Mouse (Mus musculus) midbrain, embryonic 10.5 days (tissue): ENCODE data around the gene Rer1. TPM values are rescaled to one million over a fixed set of nuclear protein-coding genes. Genes with fewer than 3 reads are reported as not detected.

ENCODE experiments used
- DNase-seq: peaks from one replicate; pipeline ENCODE4 v3.0.0-alpha.2; 2017; ENCODE audit warnings: low spot score
- H3K27ac ChIP-seq: fragments of 300-500 bp; sonication (generic); replicated peaks from 2 replicates; pipeline ENCODE4 v1.5.1; 2016; ENCODE audit warnings: mild to moderate bottlenecking
- H3K27me3 ChIP-seq: fragments of 300-500 bp; sonication (generic); 2 replicates; pipeline ENCODE4 v1.6.1; 2016; ENCODE audit warnings: low read depth, mild to moderate bottlenecking; ENCODE audit not compliant: poor library complexity, severe bottlenecking
- H3K36me3 ChIP-seq: fragments of 300-500 bp; sonication (generic); 2 replicates; pipeline ENCODE4 v1.6.1; 2016; ENCODE audit warnings: mild to moderate bottlenecking, moderate library complexity
- H3K4me1 ChIP-seq: fragments of 300-500 bp; sonication (generic); 2 replicates; pipeline ENCODE4 v1.6.1; 2016
- H3K4me3 ChIP-seq: fragments of 300-500 bp; sonication (generic); 2 replicates; pipeline ENCODE4 v1.5.1; 2016; ENCODE audit warnings: mild to moderate bottlenecking, moderate library complexity
- H3K9me3 ChIP-seq: fragments of 300-500 bp; sonication (generic); replicated peaks from 2 replicates; pipeline ENCODE4 v1.6.1; 2016; ENCODE audit warnings: mild to moderate bottlenecking
- WGBS: fragments of 180-500 bp; shearing (Covaris S2); methylation state at CpG from one replicate; pipeline ENCODE4 v1.1.7; 2016; 5-methylcytosine and 5-hydroxymethylcytosine counted together
- polyA plus RNA-seq: library from polyadenylated mRNA; unstranded; fragments of >200 nt; fragmentation: Nextera tagmentation; extraction: Ambion mirVana; gene quantifications from 2 replicates; pipeline ENCODE4 v1.2.1, GENCODE M21; 2016

The Rer1 gene
- polyA plus RNA-seq, 1 experiment from 2014 or later = 147 TPM

DNA sequence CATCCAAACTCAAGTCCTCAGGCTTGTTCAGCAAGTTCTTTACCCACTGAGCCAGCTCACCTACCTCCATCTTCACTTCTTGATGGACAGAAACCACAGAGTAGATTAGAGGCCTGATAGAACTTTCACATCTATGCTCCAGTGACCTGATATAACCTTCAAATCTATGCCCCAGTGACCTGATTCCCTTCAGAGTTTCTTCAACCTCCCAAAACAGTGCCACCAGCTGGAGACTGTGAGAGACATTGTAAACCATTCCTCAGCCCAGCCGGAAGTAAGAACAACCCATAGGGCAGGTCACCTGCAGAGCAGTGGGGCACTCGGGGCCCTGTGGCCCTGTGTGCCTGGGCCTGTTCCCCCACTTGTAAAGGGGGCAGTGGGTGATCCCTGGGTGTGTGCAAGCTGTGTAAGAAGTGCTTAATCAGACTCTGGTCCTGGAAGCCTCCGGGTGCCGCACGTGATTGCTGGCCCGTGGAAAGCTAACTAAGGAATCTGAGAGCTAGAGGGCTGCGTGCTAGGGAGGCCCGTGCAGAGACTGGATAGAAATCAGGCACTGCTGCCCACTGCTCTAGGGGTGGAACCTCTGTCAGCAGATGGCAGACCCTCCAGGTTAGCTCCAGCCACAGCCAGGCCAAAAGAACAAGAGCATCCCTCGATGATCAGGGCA, 37.8 kb upstream of the Rer1 start:
- 79% methylated on average over 9 of the region's 9 CpGs for WGBS

DNA sequence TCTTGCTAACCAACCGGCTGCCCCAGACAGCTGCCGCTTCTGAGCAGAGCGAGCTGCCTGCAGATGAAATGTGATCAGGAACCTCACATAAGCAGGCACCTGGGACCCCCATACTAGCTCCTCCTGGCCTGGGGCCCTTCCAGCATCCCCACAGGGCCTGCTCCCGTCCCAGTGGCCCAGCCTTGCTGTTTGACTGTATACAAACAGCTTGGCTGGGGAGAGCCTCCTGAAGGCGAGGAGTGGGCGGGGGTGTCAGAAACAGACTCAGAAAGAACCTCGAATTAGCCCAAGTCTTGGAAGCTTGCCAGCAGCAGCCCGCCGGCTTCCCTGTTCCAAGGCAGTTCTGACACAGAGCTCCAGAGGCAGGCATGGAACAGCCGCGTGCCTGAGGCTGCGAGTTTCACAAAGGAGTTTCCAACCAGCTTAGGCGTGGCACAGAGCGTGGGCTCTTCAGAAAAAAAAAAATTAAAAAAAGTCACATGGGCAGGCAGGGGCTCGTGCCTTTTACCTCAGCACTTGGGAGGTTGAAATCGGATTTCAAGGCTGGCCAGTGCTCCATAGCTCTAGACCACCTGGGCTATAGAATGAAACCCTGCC, 36.4 kb upstream of the Rer1 start:
- H3K27ac ChIP-seq = peak overlapping the region; percentile 64
- no peaks in the 10 kb centered on the region for H3K27me3 ChIP-seq
- no peaks in the 10 kb centered on the region for H3K9me3 ChIP-seq
- no peak for DNase-seq
- WGBS = 70% methylated on average over 16 of the region's 16 CpGs
- no peaks in the 10 kb centered on the region for H3K36me3 ChIP-seq
- no peak overlapping the region for H3K4me3 ChIP-seq
- H3K4me1 ChIP-seq = peaks cover 59% of the 10 kb centered on the region

More for the DNA sequence above, 37.8 kb upstream of the Rer1 start:
- no peaks in the 10 kb centered on the region for H3K36me3 ChIP-seq
- H3K27me3 ChIP-seq = no peaks in the 10 kb centered on the region
- H3K4me1 ChIP-seq = peaks cover 52% of the 10 kb centered on the region
- H3K4me3 ChIP-seq = no peak overlapping the region
- peak overlapping the region; percentile 55; the same call in 1 of the 2 replicates for H3K27ac ChIP-seq
- DNase-seq = no peak
- H3K9me3 ChIP-seq = no peaks in the 10 kb centered on the region

DNA sequence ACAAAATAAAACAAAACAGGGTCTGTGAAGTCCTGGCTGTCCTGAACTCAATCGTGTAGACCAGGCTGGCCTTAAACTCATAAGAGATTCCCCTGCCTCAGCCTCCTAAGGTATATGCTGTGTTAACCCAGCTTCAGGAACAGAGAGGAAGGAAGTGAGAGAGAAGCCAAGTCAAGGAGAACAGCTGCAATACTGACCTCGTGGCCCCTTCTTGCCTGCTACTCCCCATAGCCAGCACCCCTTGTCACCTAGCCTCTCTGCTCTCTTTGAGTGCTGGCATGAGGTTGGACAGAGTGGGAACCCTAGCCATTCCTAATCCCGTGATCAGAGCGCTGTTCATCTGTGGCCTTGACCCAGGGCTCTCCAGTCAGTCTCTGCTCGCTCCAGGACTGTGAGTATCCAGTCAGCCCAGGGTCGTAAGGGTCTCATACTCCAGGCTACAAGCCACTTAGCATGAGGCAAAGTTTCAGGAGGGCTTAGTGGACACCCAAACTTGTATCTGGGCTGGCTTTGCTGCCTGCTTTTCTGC, 35.8 kb upstream of the Rer1 start:
- Histone ChIP-seq H3K9me3 (no peaks in the 10 kb centered on the region), H3K27ac (peak overlapping the region; percentile 64), H3K36me3 (no peaks in the 10 kb centered on the region), H3K4me3 (no peak overlapping the region), H3K4me1 (peaks cover 60% of the 10 kb centered on the region), H3K27me3 (no peaks in the 10 kb centered on the region)
- 88% methylated on average over 6 of the region's 6 CpGs for WGBS
- no peak for DNase-seq

DNA sequence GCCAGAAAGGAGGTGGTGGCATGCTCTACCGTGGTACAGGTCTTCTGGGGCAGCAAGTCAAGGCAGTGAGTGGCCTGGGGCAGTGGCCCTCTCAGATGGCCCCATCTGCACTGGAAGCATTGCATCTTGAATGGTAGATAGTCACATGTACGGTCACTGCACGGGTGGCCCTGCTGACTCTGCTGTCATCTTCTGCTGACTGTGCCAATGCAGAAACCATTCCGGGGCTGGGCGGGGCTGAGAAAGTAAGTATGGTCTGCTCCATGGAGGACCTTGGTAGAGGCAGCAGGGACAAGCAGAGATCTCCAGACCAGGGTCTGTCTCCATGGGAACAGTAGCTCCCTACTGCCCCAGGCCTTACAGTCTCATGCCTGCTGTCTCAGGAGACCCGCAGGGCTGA, 35.0 kb upstream of the Rer1 start:
- Histone ChIP-seq H3K27me3 (no peaks in the 10 kb centered on the region), H3K4me3 (no peak overlapping the region), H3K4me1 (peaks cover 55% of the 10 kb centered on the region), H3K9me3 (no peaks in the 10 kb centered on the region), H3K36me3 (no peaks in the 10 kb centered on the region), H3K27ac (peak overlapping the region; percentile 42; the same call in 1 of the 2 replicates)
- DNase-seq = no peak
- 87% methylated on average over 6 of the region's 6 CpGs for WGBS

DNA sequence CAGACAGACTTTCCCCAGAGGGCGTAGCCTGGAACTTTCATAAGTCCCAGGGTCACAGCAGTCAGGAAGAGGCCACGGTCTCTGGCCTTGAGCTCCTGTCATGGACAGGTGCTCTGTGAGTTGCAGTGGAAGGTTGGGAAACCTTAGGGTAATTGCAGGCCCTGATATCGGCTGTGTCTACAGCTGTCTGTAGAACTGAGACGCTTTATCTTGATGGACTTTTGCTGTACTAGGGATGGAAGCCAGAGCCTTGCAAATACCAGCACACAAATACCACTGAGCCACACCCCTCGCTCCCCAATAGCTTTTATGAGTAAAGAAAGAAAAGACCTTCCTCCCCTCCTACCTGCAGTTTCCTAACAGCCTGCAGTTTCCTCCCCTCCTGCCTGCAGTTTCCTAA, 34.4 kb upstream of the Rer1 start:
- Histone ChIP-seq H3K36me3 (no peaks in the 10 kb centered on the region), H3K27ac (0 out of 2 replicates have a peak overlapping the region, but pooled peaks have one; percentile 42), H3K9me3 (no peaks in the 10 kb centered on the region), H3K27me3 (no peaks in the 10 kb centered on the region), H3K4me1 (peaks cover 51% of the 10 kb centered on the region), H3K4me3 (no peak overlapping the region)
- no peak for DNase-seq
- 81% methylated on average over 5 of the region's 5 CpGs for WGBS

DNA sequence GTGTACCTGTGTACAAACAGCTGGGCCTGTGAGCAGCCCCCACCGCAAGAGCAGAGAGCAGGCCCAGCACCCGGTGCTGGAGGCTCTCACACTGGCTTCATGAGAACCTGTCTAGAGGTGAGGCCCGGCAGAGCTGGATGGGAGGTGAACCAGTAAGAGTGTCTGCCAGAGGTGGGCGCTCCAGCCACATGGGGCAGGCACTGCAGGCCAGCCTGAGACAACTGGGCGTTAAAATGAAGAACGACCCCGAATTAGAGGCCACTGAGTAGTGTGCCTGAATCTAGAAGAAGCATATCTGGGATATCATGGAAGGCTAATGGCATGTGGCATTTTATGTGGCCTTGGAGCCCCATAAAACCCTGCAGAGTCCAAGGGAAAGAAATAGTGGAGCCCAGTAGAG, 33.9 kb upstream of the Rer1 start:
- Histone ChIP-seq H3K36me3 (no peaks in the 10 kb centered on the region), H3K4me3 (no peak overlapping the region), H3K4me1 (peaks cover 50% of the 10 kb centered on the region), H3K9me3 (no peaks in the 10 kb centered on the region), H3K27ac (no peak overlapping the region), H3K27me3 (no peaks in the 10 kb centered on the region)
- DNase-seq = no peak
- 90% methylated on average over 7 of the region's 7 CpGs for whole genome bisulfite sequencing

DNA sequence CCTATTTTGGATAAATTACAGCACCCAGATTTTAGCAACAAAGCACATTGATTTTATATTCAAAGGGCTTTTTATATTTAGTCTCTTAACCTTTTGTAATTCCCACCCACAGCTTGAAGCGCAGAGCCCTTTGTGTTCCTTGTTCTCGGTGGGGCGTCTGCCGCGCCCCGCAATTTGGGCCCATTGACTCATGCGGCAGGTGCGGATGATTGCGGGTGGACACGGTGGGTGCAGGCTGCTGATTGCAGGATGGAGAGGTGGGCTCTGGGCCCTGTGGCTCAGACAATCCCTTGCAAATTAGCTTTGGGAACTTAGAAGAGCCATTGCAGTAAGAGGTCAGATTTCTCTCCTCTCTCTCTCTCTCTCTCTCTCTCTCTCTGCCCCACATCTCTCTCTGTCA, 32.1 kb upstream of the Rer1 start:
- WGBS = 82% methylated on average over 10 of the region's 10 CpGs
- Histone ChIP-seq H3K27ac (0 out of 2 replicates have a peak overlapping the region, but pooled peaks have one; percentile 38), H3K4me1 (peaks cover 49% of the 10 kb centered on the region)

DNA sequence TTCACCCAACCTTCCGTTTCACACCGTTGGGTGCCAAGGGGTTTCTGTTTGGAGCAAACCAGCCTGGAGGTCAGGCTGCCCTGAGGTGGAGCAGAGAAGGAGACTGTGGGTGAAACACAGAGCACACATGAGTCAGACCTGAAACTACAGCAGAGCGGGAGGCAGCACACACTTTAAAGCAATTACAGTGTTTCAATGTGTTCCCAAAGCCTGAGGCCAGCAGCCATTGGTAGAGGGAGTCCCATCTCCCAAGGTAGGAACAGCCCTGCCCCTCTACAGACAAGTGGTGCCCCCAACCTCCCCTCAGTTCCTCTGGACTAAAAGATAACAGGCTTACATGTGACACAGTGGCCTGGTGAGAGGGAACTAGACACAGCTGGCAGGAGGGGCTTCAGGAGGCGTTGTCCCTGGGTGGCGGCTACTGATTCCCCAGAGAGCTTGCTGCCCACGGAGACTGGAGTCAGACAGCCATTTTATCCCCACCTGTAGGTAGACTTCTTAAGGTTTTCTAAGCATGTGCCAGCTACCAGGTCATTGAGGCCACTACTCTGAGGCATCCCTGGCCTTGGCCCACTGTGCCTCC, 31.3 kb upstream of the Rer1 start:
- DNase-seq = no peak
- Histone ChIP-seq H3K4me3 (no peak overlapping the region), H3K27me3 (no peaks in the 10 kb centered on the region), H3K27ac (no peak overlapping the region), H3K9me3 (no peaks in the 10 kb centered on the region), H3K36me3 (no peaks in the 10 kb centered on the region), H3K4me1 (peaks cover 43% of the 10 kb centered on the region)
- 83% methylated on average over 6 of the region's 6 CpGs for whole genome bisulfite sequencing

More for the DNA sequence above, 32.1 kb upstream of the Rer1 start:
- H3K9me3 ChIP-seq = no peaks in the 10 kb centered on the region
- H3K27me3 ChIP-seq = no peaks in the 10 kb centered on the region
- no peaks in the 10 kb centered on the region for H3K36me3 ChIP-seq
- no peak for DNase-seq
- H3K4me3 ChIP-seq = no peak overlapping the region

DNA sequence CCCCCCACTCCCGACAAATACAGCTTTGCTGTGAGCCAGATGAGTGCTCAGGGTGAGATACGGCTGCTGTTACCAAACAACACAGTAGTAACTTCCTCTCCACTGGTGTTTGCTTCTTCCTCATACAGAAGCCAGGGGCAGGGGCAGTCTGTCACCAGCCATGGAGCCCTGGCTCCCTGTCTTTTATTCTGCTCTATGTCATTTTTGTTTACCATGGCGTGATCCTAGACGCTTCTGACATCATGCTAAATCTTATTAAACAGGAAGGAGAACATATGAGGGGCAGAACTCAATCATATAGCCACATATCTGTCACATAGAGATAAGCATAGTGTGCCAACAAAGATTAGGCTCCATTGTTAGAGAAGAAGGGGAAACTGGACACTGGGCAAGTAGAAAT, 30.4 kb upstream of the Rer1 start:
- WGBS = 91% methylated on average over 4 of the region's 4 CpGs

DNA sequence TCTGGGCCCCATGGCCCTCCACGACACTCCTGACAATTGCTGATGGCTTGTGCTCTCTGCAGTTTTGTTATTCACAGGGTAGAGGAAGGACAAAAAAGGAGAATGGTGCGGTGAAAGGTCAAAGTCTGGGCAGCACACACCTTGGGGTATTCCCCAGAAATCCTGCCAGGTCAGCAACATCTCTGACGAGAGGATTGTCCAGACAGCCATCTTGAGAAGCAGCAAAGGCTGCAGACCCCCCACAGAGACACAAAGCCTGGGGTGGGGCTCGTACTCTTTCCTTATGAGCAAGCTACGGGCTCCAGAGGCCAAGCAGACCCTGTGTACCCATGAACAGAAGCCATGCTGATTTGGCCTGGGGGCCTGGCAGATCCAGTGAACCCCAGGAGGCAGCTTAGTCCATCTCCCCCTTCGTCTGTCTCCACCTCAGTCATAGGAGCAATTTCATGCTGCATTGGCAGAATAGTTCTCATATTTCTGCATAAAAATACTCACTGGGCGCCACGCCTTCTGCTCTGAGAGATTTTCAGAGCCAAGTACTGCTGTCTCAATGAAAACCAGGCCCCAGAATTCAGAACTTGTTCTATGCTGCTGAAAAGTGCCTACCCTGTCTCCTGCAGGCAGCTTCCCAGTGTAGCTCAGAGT, 27.7 kb upstream of the Rer1 start:
- WGBS = 74% methylated on average over 8 of the region's 8 CpGs
- H3K27ac ChIP-seq = 0 out of 2 replicates have a peak overlapping the region, but pooled peaks have one; percentile 24

More for the DNA sequence above, 30.4 kb upstream of the Rer1 start:
- H3K4me1 ChIP-seq = peaks cover 37% of the 10 kb centered on the region
- no peak overlapping the region for H3K4me3 ChIP-seq
- H3K36me3 ChIP-seq = no peaks in the 10 kb centered on the region
- no peaks in the 10 kb centered on the region for H3K9me3 ChIP-seq
- H3K27ac ChIP-seq = no peak overlapping the region
- H3K27me3 ChIP-seq = no peaks in the 10 kb centered on the region
- DNase-seq = no peak

DNA sequence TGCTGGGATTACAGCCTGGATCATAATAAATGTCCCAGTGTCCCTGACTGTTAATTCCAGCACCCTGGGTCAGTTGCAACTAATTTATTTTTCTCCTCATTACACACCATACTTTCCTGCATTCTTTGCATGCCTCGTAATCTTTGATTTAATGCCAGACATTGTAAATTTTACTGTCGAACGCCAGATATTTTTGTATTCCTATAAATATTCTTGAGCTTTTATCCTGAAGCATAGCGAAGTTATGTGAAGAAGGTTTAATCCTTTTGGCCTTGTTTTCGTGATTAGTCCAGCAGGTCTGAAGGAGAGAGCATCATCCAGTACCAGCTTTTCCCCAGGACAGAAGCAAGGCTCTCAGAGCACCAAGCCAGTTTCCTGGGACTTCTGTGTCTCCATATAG, 23.3 kb upstream of the Rer1 start:
- WGBS = 89% methylated on average over 5 of the region's 5 CpGs
- H3K9me3 ChIP-seq = no peaks in the 10 kb centered on the region
- H3K4me1 ChIP-seq = peaks cover 6% of the 10 kb centered on the region; the same call in 1 of the 2 replicates

More for the DNA sequence above, 27.7 kb upstream of the Rer1 start:
- no peaks in the 10 kb centered on the region for H3K27me3 ChIP-seq
- peaks cover 23% of the 10 kb centered on the region for H3K4me1 ChIP-seq
- DNase-seq = no peak
- H3K9me3 ChIP-seq = no peaks in the 10 kb centered on the region
- H3K36me3 ChIP-seq = no peaks in the 10 kb centered on the region
- no peak overlapping the region for H3K4me3 ChIP-seq

DNA sequence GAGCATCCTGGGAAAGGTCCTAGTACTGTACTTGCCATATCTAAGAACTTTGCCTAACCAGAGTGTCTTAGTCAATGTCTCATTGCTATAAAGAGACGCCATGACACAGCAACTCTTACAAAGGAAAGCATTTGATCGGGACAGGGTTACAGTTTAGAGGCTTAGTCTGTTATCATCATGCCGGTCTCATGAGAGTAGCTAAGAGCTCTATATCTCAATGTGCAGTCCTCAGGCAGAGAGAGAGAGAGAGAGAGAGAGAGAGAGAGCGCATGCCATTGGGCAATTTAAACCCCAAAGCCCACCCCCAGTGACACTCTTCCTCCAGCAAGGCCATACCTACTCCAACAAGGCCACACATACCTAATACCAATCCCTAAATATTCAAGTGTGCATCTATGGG, 21.7 kb upstream of the Rer1 start:
- Histone ChIP-seq H3K36me3 (no peaks in the 10 kb centered on the region), H3K4me3 (no peak overlapping the region), H3K4me1 (no peaks in the 10 kb centered on the region), H3K27me3 (no peaks in the 10 kb centered on the region), H3K27ac (no peak overlapping the region), H3K9me3 (no peaks in the 10 kb centered on the region)
- 91% methylated on average over 4 of the region's 4 CpGs for WGBS
- DNase-seq = no peak

More for the DNA sequence above, 23.3 kb upstream of the Rer1 start:
- no peak for DNase-seq
- H3K36me3 ChIP-seq = no peaks in the 10 kb centered on the region
- no peak overlapping the region for H3K27ac ChIP-seq
- no peaks in the 10 kb centered on the region for H3K27me3 ChIP-seq
- H3K4me3 ChIP-seq = no peak overlapping the region
